Mouse (Mus musculus) urinary bladder, postnatal 14 days (tissue): ENCODE data around the gene Zeb2.

Experiments used
- DNase-seq: peaks from one replicate; pipeline ENCODE4 v3.0.0; 2021; ENCODE audit warnings: low spot score

The Zeb2 gene

DNA sequence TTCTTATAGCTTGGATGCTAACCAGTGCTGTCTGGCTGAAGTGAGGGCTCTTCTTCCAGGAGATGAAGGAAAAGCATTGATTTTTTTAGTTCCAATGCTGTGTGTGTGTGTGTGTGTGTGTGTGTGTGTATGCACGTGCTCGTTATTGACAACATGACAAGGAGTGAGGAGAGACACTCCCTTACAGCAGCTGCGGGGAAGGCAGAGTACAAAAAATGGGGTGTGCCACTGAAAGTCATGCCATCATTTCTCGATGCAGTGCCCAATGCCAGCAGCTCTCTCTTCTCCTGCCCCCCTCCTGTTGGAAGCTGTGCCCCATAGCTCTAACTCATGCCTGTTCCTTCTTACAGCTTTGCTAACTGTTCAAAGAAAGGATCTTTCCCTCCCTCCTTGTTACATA, 56.4 kb downstream of the Zeb2 start:
- DNase-seq, result no peak

DNA sequence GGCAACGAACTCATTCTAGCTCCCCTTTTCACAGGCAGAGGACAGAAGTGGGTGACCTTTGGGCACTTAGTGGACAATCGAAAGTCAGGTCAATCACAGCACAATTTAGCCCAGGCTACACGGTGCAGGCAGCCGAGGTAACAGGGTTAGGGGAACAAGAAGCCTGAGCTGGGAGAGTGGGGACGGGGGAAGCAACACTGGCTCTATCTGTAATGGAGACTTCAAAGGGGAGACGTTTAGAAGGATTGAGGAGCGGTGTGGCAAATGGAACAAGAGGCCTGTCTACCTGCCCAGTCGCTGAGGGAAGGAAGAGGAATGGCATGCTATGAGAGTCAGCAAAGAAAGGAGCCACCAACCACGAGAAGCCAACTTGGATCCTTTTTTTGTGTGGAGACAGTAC, 57.0 kb downstream of the Zeb2 start:
- DNase-seq, result no peak

DNA sequence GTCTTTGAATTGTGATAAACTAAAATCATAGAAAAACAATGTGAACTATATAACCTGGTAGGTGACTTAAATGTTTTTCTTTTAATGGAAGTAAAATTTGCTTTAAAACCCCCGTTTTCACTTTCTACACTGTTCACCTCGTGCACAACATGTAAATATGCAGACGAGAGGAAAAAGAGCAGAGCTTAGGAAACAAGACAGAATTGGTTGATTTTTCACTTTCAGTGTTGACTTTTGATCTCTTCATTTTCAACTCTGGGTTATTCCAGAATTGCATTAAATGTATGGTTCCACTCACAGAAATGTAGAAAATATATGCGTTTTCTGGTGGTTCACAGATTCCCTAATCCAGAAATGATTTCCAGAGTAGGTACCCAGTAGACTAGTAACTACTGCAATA, 57.6 kb downstream of the Zeb2 start:
- DNase-seq, result no peak

DNA sequence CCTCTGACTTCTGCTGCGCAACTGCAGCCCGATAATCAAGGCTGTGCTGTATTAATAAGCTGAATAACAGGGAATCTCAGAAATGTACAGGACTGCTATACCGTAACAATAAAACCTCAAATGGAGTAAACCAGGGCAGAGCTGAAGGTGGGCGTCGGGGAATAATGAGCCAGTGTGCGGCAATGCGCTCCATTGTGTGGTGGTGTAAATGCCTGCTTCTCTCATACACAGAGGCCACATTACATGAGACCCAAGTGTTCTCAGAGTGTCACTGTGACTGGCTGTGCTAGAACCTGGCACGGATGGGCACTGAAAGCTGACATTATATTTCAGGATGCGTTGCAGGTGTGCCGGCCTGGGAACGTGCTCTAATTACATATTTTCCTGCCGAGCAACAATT, 58.2 kb downstream of the Zeb2 start:
- DNase-seq, result no peak

DNA sequence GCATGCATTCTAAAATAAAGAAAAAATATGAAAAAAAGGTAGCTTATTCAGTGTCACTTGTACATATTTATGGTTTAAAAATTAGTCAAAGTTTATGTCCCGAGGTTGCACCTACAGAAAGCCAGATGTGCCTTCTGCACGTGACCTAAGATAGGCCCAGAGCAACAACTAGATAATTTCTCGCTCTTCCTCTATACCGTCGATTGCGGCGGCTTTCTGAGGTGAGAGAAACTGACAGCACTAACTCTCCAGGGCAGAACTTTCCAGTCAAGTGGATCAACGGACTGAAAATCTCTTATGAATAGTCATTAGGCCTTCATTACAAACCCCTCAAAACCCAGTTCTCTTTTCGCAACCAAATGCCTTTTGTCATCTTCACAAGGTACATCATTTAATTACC, 59.0 kb downstream of the Zeb2 start:
- no peak for DNase-seq

DNA sequence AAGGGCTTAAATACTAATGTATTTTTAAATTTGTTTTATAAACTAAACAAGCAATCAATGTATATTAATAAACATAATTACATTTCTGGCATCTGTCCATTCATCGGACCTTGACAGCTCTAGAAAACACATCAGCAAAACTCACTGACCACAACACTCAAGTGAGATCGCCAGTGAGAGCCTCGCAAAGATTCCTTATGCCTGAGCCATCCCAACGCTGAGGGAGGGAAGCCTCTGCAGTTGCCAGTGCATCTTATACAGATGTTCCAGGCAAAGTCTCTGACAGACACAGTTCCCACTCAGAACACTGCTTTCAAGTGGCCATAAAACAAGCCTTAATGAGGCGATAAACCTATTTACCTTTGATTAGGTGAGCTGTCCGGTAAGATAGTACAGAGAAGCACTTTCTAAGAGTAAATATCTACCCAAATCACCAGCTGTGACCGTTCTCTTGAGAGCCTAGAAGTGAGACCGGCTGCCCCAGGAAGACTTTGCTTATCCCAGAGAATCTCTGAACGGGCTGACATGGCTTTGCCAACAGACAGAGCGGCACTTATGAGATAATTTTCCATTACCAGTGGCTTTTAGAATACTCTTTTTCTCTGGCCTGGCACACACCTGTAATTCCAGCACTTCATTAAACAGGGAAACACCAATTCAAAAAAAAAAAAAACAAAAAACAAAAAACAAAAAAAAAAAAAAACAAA, 60.2 kb downstream of the Zeb2 start:
- DNase-seq, result no peak

DNA sequence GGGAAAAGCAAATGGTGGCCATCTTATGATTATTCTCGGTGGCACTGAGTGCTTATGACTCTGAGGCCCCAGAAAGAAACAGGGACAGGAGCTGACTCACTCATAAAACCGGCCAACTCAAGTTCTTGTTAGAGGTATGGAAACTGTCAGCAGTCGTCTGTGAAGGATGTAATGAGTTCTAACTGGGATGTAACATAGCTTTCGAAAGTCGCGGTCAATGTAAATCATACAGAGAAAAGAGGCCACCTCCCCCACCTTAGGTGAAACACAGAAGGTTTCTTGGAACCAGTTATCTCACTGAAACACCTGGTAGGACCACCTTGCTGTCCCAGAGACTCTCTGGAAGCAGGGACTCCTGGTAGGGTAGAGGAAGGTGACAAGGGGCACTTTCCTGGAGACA, 61.3 kb downstream of the Zeb2 start:
- DNase-seq, result no peak

DNA sequence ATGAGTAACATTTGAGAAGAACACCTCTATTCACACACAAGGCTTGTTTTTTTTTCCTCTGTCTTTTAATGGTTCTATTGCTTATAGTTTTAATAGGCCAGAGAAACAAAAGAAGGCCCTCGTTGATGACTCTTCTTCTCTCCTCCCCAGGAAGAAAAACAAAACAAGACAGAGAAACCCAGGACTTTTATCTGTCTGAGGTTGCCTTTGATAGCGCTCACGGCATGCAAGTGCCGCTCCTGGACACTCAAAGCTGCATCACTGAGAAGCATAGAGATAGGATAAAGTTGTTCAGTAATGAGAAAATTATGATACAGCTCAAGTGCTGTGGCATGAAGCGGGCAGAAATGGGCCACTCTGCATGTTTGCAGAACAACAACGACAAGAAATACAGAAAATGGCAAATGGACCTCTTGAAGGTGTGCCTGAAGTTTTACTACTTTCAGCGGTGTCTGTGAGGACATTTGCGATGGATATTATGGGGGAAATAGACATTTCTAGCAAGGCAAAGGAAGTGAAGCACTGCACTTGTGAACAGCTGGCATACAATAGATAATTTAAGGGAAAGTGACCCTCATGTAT, 62.1 kb downstream of the Zeb2 start:
- no peak for DNase-seq

DNA sequence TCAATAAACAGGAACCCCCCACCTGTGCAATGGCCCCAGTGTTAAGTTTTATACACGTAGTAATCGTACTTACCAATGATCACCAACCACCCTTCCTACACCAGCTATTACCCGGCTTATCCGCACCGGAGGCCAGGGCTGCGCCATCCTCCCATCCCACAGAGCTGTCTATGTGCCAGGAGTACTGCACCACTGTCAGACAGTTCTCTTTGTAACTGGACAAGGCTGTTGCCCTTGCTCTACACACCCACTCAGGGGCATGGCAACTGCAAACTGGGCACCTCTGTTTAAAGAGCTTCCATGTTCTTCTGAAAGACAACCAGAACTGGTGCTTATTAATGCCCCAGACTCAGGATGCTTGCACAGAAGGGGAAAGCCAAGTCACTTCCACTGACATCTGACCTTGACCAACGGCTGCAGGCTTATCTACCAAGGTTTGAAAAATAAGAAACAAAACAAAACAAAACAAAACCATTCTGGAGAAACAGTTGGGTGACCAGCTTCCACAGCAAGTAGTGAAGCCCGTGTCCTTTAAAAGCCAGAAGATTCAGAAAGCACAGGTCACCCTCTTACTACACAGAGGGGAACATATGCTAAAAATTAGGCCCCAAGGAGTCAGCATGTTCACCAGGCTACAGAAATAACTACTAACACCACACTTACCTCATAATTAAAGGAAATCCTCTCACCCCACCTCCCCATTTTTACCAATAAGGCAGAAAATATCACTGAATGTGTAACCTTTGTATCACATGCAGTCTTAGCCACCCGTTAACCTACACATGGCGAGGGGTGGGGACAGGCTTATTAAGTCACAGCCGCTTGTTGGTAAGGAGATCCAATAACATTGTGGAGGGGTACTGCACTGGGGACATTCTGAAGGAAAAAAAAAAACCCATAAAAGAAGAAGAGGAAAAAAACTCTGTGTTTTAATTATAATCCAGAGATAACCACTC, 62.8 kb downstream of the Zeb2 start:
- no peak for DNase-seq

DNA sequence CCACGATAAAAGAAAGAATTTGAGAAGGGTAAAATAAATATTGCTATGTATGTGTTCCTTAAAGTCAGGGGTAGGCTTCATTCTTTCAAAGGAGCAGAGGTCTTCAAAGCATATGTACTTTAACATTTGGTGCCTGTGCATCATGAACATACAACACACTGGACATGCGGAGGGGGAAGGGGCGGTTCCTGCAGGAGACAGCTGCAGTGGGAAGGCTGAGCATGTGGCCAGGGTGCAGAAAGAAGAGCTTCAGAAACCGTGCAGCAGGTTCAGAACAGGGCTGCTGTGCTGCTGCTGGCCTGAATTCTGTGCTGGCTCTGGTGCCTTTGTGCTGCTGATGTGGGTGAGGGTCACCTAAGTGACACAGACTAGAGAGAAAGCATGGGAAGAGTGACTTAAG, 64.6 kb downstream of the Zeb2 start:
- no peak for DNase-seq

DNA sequence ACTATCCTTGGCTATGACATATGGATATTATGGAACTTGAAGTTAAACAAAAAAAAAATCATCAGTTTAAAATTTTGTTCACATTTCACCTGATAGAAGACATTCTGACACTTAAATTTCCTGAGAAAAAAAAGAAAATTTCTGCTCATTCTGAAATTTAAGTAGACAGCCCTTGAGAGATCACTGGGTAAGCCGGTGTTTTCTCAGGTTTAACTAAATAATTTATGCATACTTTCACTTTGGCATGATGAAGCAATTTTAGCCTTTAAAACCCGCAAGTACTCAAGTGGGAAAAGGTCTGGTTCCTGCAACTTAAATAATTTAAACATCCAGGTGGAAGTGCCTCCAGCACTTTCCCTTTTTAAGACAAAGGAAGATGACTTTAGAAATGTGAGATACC, 65.9 kb downstream of the Zeb2 start:
- no peak for DNase-seq

DNA sequence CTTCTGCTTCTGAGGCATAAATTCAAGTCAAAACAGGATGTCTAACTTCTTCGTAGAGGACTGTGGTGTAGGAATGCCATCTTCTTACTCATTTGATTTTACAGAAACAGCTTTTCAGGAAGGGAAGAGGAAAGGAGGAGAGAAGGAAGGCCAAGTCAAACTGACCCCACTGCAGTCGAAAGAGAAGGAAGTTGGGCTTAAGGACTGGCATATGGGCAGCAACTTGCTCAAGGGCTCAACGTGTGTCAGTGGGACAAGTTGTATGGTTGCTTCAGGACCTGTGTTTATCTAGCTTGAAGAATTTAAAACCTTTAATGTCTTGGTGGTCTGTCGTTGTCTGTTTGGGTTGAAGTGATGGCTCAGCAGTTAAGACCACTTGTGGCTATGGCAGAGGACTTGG, 67.3 kb downstream of the Zeb2 start:
- DNase-seq, result no peak

DNA sequence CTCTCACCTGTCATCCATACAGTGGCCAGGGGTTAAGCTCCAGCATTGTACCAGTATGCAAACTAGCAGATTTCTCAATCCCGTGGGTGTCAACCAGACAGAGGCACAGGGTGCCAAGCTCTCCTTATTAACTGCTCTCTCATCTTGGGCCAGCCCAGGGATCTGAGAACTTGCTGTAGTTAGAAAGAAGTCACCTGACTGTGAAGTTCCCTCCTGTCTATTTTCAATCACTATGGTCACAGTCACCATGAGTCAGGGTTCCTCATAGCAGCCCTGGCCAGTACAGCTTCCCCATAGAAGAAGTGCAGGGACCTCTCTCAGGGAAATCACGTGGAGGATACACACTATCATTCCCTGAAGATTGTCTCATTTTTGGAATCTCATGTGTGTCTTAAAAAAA, 67.9 kb downstream of the Zeb2 start:
- DNase-seq, result no peak

DNA sequence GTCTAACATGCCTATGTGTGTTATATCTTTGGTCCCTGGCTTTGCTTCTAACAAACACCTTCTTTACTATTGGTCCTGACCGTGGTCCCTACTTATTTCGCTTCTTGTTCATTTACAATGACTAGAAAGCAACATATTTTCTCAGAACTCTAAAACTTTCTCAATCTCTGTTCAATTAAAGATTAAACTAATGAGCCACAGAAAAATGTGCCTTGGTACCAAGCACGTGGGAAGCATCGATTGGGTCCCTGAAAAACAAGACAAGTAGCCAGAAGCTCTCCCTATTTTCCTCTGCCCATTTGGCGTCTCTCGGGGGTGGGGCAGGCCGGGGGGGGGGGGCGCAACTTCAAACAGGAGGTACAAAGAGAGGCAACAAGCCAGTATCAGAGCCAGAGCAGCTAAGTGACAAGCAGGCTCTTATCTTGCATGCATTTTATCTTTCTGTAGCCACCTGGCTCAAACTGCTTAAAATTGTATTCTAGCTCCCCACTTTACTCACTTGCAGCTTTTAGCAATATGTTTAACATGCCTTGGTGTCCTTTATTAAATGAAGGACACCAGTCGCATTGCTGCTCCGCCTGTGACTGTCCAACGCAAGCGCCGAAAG, 76.4 kb downstream of the Zeb2 start:
- no peak for DNase-seq

DNA sequence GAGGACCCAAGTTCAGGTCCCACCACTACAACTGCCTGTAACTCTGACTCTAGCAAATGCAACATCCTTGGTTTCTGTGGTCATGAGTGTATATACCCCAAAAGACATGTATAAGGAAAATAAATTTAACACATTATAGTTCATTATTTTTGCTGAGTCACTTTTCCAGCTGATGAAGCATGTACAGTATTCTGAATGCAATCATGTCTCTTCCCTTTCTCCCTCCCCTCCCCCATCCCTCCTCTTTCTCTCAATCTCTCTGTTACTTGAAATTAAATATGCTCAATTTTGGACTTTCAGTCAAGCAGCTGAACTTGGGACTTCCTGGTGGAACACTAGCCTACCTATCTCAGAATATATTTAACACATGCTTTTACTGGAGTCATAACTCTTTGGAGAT, 77.7 kb downstream of the Zeb2 start:
- DNase-seq, result no peak

DNA sequence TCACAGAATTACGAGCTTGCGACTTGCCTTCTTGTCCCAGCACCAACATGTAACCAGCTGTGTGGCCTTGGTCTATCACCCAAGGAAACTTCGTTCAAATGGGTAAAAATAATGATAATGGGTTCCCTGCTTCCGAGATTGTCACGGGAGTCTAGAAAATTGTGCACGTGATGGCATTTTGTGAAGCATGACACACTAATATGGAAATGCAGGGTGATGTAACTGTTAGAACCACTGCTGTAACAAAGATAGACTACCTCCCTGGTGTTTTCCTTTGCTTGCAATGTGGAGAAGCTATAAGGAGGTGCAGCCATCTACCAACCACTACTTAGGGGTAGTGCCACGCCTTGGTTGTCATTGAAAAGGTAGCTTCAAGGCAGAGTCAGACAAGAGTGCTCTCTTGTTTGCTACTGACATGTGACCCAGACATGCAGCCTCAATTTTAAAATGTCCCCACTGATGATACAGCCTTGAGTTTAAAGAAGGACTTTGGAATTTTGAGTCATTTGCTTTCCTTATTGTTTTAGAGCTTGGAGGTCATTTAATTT, 89.0 kb downstream of the Zeb2 start:
- no peak for DNase-seq

DNA sequence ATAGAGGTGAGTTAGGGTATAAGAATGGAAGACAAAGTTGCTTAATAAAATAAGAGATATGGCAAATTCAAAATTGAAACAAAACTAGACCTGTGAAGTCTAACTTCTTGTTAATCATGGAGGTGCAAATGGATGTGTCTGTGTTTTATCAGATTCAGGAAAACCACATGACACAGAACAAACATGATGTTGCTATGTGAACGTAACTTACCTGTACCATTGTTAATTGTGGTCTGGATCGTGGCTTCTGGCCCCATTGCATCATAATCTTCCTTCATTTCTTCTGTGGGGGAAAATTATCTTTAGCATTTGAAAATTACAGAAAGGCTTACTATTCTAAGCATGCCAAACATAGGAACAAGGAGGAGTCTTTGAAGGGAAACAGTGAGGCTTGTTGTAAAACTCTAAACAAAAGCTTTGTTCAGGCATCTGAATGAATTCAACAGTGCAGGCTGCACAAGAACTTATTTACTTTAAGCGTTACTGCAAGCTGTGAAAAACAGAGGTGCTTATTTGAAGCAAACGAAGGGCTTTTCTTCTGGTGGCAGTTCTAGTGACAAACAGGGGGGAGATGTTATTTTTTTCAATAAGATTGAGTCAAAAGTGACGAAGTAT, 99.9 kb downstream of the Zeb2 start:
- no peak for DNase-seq

DNA sequence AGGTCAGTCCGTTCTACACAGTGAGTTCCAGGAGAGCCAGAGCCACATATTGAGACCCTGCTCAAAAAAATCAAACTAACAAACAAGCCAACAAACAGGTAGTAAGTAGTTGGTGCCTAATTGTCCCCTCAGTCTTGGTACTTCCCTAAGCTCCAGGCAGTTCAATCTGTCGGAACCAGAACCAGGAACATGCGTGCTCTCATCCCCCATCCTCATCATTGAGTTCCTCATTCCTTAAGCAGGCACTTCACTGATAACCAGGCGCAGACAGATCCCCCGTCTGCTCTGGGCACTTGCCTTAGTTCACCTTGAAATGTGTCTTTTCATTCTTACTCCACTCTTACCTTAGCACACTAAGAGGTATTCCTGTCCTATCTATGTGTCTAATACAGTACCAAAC, 103.9 kb downstream of the Zeb2 start:
- no peak for DNase-seq

DNA sequence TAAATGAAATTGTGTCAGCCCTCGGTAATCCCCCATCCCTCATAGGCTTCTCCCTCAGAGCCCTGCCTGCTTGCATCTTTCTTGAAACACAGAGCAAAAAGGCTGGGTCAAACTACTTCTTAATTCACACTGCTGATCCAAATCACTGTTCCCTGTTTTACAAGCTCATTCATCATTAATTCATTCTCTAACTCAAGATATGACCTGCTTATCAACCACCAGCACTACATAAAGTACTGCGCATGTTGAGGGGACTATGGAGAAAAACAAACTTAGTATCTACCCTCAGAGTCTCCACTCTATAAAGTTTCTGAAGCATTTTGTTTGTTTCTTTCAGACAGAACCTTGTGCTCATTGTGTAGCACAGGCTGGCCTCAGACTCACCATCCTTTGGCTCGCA, 104.5 kb downstream of the Zeb2 start:
- DNase-seq, result no peak

DNA sequence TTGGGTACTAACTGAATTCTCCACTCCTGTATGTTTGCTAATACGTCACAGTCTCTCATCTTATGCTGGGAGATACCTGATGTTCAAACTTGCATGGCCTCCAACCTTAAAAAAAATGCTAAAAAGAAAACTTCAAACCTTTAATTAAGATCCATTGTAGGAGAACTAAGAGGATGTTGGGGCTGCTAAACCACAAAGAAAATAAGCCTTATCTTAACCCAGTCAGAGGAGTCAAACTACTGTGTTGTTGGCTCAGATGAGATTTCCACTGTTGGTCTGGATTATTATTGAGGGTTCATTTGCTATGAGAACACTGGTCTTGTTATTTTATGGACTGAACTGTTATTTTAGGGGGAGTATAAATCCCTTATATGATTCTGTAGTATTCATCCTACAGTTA, 106.5 kb downstream of the Zeb2 start:
- no peak for DNase-seq

DNA sequence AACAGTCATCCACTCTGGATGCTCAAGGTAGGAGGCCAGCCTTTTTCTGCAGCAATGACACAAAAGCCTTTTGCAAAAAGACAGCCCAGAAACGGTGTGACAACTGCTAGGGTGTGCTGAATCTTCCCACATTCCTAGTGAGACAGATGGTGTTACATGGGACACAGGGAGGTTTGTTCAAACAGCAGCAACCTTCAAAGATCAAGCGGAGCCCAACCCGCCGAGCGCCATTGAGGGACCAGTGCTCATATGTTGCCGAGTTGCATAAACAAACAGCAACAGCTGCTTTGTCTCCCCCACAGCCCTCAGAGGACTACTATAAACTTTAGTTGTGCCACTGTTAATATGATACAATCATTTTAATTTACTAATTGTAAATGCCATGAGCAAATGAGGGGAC, 117.3 kb downstream of the Zeb2 start:
- no peak for DNase-seq

DNA sequence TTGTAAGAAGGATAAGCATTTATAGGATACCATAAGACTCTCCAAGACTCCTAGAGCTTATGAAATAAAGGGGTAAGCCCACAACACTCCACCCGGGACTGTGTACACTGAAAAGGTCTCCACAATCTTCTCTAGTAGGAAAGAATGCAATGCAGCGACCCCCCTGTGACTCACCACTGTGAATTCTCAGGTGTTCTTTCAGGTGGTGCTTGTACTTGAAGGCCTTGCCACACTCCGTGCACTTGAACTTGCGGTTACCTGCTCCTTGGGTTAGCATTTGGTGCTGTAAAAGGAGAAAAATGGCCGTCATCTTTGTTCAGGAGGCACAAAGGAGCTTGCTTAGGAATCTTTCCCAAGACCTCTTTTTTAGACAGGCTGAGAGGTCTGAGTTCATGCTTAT, 118.5 kb downstream of the Zeb2 start:
- DNase-seq, result no peak
